Mouse (Mus musculus) erythroblast, adult 5-6 weeks (primary cell): ENCODE results near the gene Hpcal1. TPM values are rescaled to one million over a fixed set of nuclear protein-coding genes. Genes with fewer than 3 reads are reported as not detected.

Experiments used
- ATAC-seq: replicated peaks from 2 replicates; pipeline ENCODE4 v1.8.0; 2016; ENCODE audit warnings: moderate number of reproducible peaks, mild to moderate bottlenecking, moderate TSS enrichment, inconsistent platforms; ENCODE audit not compliant: poor library complexity, low FRiP score, severe bottlenecking
- total RNA-seq, 2 experiments: library from RNA; stranded (forward) in 1 of 2; stranded (reverse) in 1 of 2; fragments of 150-400 nt in 1 of 2; fragments of 200-764, 138-1000 nt in 1 of 2; gene quantifications; 2 replicates each; pipeline versions ENCODE4 v1.2.3 to v1.2.4; 2015 to 2017; ENCODE audit warnings: low replicate concordance in 2 of 2

Hpcal1 gene
- total RNA-seq, 2 experiments from 2014 or later: 4.3 to 23.8 TPM

DNA sequence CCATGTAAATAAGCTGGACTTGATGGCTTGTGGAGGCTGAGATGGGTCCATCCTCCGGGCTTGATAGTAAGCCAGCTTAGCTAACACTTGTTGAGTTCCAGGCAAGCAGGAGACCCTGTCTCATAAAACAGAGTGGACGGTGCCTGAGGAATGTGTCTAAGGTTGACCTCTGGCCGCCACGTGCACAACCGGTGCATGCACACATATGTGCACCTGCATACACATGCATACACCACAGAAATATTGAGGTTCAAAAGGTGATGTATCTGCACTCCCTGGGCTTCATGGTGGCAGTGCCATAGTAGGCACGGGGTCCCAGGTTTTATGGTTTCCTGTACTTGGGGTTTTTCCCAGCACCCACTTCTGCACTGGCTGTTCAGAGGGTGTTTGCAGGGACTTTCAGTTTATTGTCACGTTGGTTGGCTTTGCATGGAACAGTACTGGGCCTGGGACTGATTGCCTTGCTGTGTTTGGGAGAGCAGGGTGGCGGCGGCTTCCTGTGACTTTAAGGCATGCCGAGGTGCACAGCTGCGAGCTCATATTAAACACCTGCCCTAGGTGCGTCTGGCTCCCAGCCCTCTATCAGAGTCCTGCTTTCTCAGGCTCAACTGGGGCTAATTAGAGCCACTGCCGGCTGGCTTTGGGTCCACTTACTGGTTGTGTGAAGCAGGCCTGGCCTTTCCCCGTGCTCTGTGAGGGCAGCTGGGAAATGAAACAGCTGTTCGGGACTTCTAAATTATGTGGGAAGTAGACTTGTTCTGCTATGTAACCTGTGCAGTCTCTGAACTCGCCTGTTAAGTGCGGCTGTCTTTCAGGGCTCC, 19.5 kb downstream of the Hpcal1 start:
- ATAC-seq: no peak

DNA sequence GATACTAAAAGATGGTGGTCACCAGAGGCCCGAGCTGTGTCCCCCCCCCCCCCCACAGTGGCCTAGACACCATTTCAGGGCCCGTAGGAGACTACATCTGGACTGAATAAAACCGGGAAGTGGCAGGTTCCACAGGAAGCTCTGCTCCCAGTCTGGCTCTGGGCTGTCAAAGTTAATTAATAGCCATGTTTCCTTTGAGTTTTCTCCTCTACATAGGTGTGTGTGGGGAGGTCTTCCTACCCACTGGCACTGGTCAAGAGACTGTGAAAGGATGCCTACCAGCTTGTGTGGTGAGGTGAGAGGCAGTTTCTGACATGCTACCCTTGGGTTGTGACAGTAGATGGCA, 20.1 kb downstream of the Hpcal1 start:
- no peak for ATAC-seq

GRCm38 (mm10) chr12:17711731-17712388, 21.2 kb downstream of the Hpcal1 start:
- ATAC-seq: no peak

- no peak for ATAC-seq
Measured at GRCm38 (mm10) chr12:17712571-17712970, 21.9 kb downstream of the Hpcal1 start.

GRCm38 (mm10) chr12:17715720-17716478, 25.2 kb downstream of the Hpcal1 start:
- ATAC-seq: no peak

DNA sequence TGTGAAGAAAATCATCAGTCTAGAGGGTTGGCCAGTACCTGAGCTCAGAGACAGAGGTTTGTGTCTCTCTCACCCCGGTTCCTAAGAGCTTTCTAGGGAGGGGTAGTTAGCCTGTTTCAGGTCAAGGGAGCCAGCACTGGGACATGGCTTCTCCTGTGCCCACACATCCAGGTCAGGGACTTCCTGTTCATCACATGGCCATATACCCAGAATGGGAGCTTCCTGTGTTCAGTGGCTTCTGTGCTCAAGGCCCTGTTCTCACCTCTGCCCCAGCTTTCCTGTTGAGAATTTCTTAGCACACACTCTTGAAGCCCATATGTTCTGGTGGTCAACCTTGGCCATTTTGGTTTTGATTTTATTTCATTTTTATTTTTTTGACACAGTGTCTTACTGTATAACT, 26.6 kb downstream of the Hpcal1 start:
- no peak for ATAC-seq

GRCm38 (mm10) chr12:17718146-17718545, 27.5 kb downstream of the Hpcal1 start:
- no peak for ATAC-seq

DNA sequence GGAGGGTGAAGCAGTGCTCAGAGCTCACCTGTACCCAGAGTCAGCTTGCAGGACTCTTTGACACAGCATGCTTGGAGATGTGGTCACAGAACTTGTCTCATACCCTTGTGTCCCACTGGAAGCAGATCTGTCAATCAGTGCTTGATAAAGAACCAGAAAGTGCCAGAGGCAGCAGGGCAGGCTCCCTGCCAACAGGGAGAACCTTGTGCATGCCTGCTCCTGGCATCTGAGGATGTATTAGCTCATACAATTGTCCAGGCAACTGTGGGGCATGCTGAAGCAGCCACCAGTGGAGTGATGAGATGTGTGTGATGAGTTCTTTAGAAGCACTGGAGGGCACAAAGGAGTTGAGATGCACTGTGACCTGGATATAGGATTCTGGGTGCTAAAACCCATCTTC, 30.4 kb downstream of the Hpcal1 start:
- ATAC-seq: no peak

DNA sequence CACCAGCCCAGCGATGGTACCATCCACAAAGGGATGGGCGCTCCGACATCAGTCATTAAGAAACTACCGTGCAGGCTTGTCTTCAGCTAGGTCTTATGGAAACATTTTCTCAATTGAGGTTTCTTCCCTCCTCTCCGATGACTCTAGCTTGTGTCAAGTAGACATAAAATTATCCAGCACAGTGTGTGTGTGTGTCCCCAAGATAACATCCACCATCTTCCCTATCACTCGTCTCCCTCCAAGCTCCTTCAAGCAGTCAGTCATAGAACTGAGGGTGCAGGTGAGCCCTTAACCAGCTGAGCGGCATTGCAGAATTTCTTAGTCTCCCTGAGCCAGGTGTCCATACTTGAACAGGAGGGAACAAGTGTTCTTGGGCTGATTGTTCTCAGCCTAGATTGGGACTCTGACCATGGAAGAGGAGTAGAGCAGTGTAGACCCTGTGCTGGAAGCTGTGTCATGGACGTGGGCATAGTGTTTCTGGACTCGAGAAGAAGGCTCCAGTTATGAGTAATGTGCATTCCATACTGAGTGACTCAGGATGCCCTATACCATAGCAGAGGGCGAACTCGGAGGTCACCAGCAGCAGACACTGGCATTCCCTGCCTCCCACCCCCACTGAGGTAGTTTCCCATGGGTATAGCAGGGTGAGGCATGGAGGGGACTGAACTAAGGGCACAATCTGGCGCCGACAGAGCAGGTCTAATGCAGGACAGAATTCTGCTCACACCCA, 32.0 kb downstream of the Hpcal1 start:
- no peak for ATAC-seq

GRCm38 (mm10) chr12:17723182-17723570, 32.5 kb downstream of the Hpcal1 start:
- ATAC-seq: no peak

- ATAC-seq: no peak
Measured at GRCm38 (mm10) chr12:17723999-17724398, 33.3 kb downstream of the Hpcal1 start.

DNA sequence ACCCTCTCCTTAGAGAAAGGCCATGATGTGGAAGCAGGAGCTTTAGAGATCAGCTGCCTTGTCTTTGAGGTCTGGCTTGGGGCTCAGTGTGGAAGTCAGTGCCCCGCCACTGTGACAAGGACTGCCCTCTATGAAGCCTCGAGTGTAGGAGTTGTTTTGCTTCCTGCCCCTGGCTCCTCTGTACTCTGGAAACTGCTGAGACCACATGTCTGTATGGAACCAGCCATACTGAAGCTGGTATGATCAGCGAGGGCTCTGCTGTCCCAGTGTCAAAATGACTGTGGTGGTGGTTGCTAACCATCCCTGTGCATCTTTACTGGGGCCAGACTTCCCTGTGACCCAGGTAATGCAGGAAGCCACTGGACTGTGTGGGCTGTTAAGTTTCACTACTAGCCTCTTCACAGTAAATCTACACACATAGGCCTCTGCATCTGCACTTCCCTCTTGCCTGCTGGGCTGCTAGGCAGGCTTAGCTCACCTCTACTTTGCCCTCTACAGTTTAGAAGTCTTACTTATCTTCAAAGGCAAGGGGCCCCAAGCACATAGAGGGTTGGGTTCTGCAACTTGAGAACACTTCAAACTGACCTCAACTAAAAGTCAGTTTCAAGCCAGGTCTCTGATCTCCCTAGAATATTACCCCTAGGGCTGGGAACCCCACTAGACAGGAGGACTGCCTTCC, 33.9 kb downstream of the Hpcal1 start:
- ATAC-seq: no peak

DNA sequence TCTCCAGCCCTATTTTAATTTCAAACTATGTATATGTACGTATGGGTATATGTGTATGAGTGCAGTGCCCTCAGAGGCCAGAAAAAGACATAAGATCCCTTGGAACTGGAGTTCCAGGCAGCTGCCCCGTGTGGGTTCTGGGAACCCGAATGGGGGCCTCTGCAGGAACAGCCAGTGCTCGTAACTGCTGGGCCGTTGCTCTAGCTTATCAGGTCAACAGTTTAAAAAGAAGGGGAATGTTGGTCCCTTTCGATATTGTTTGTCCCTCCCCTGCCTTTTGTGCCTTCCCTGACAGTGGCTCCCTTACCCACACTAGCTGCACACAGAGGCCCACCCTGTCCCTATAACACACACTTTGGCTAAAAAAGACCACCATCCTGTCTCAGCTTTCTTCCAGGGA, 34.9 kb downstream of the Hpcal1 start:
- ATAC-seq: no peak

GRCm38 (mm10) chr12:17726576-17727320, 36.1 kb downstream of the Hpcal1 start:
- no peak for ATAC-seq

GRCm38 (mm10) chr12:17727676-17728339, 37.2 kb downstream of the Hpcal1 start:
- no peak for ATAC-seq

DNA sequence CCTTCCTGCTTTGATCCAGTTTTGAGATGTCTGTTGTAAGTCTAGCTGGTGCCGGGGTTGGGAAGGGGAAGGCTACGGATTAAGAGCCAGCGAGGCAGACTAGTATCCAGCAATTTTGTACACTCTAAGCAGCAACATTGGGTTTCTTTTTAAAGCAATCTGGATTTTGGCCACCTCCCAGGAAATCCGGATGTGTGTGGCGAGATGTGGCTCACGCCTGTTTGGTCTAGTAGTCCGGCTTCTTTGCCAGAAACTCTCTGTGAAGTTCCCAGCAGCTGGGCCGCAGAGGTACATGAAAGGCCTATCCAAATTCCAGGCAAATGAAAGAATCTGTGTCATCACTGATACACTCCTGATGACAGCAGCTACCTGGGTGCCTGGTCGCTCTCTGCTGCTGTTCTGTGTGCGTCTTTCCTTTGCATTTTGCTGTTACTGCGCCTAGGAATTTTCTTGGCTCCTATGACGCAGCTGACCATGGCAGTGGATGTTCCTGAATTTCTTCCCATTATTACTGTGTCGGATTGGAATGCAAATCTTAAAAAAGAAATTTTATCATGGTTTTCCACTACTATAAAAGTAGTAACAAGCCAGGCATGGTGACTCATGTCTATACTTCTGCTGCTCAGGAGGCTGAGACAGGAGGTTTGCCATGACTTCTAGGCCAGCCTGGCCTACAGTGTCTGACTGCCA, 38.7 kb downstream of the Hpcal1 start:
- ATAC-seq: no peak

DNA sequence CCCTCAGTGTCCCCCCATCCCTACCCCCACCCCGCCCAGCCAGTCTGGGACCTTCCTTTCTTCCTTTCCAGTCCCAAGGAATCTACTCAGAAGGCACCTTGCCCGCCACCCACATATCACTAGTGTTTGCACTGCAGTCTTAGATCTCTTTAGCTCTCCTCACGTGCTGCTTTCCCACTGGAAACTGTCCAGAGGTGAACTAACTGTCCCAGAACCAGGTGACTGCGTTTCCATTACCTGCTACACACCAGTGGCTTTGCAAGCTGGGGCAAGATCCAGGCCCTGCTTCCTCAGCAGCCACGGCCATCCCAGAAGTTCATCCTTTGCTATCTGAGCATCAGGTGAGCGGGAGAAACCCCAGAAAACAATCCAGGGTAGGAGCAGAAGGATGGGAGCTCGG, 41.4 kb downstream of the Hpcal1 start:
- ATAC-seq: no peak

DNA sequence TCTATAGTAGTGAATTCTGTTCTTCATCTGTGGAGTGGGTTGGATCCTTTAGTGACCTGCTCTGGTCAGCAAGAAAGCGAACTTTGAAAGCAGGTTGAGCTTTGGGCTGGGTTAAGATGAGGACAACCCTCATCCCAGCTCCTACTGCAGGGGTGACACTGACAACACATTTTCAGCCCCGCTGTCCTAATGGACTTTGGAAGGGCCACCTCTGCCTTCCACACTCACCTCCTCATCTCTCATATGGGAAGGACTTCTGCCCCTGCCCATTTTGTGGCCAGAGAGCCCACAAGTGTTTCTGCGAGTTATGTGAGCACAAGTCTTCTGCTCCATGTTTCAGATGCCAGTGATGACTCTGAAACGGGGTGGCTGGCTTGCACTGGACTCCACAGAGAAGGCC, 41.9 kb downstream of the Hpcal1 start:
- no peak for ATAC-seq
